Mouse (Mus musculus): ENCODE measurements at regions not wholly inside any gene's neighbourhood (a gene's known extent, or its start where the extent isn't known, plus 50 kb on each side); places are given as distances from the start of the nearest gene placed in this dataset.
"Not testable (repeated sequence)": the region's sequence is repeated elsewhere in the genome, so short reads cannot be mapped to it uniquely, and the experiment has no call there.

GRCm38 (mm10) chr5:129380861-129381260 lies 120.2 kb upstream of the Sfswap start:
- ATAC-seq, result no peak
- no peaks in the 10 kb centered on the region for H3K27me3 ChIP-seq (replicated peaks; ENCODE audit: control insufficient read depth, insufficient read depth, low read length)
- no peaks in the 10 kb centered on the region for H3K4me1 ChIP-seq (ENCODE audit: control insufficient read depth, insufficient read depth, low read depth, low read length)
- no peak overlapping the region for H3K4me3 ChIP-seq (ENCODE audit: low read length)
- H3K36me3 ChIP-seq (ENCODE audit: control insufficient read depth, insufficient read depth, low read length), result no peaks in the 10 kb centered on the region
- H3K27ac ChIP-seq (ENCODE audit: low read depth, low read length), result no peak overlapping the region
- no peak overlapping the region for H3K9ac ChIP-seq (ENCODE audit: low read depth, low read length)
- WGBS, result 96% methylated on average over 7 of the region's 7 CpGs
- H3K9me3 ChIP-seq (ENCODE audit: control insufficient read depth, low read length), result peaks cover 2% of the 10 kb centered on the region; the same call in 1 of the 2 replicates
- no peak overlapping the region for H3K4me2 ChIP-seq (ENCODE audit: low read length)

- no peak overlapping the region for H3K4me3 ChIP-seq (ENCODE audit: low read length)
- no peak overlapping the region for H3K27ac ChIP-seq (ENCODE audit: low read depth, low read length)
- 80% methylated on average over 8 of the region's 8 CpGs for WGBS
- H3K9me3 ChIP-seq (ENCODE audit: control insufficient read depth, low read length), result no peaks in the 10 kb centered on the region
- no peak overlapping the region for H3K4me2 ChIP-seq (ENCODE audit: low read length)
- ATAC-seq, result no peak
- no peaks in the 10 kb centered on the region for H3K4me1 ChIP-seq (ENCODE audit: control insufficient read depth, insufficient read depth, low read depth, low read length)
- H3K9ac ChIP-seq (ENCODE audit: low read depth, low read length), result no peak overlapping the region
- H3K27me3 ChIP-seq (replicated peaks; ENCODE audit: control insufficient read depth, insufficient read depth, low read length), result no peaks in the 10 kb centered on the region
- H3K36me3 ChIP-seq (ENCODE audit: control insufficient read depth, insufficient read depth, low read length), result no peaks in the 10 kb centered on the region
Measured at GRCm38 (mm10) chr5:129384976-129385375, 116.0 kb upstream of the Sfswap start.

- not testable (repeated sequence) for H3K4me1 ChIP-seq (ENCODE audit: control insufficient read depth, insufficient read depth, low read depth, low read length); H3K27me3 ChIP-seq (replicated peaks; ENCODE audit: control insufficient read depth, insufficient read depth, low read length); H3K9me3 ChIP-seq (ENCODE audit: control insufficient read depth, low read length); H3K4me3 ChIP-seq (ENCODE audit: low read length); H3K4me2 ChIP-seq (ENCODE audit: low read length); H3K36me3 ChIP-seq (ENCODE audit: control insufficient read depth, insufficient read depth, low read length); H3K9ac ChIP-seq (ENCODE audit: low read depth, low read length); H3K27ac ChIP-seq (ENCODE audit: low read depth, low read length)
- ATAC-seq, result peak; percentile 90
- 76% methylated on average over 2 of the region's 7 CpGs for WGBS
Measured at GRCm38 (mm10) chr5:129385965-129386643, 114.9 kb upstream of the Sfswap start.

DNA sequence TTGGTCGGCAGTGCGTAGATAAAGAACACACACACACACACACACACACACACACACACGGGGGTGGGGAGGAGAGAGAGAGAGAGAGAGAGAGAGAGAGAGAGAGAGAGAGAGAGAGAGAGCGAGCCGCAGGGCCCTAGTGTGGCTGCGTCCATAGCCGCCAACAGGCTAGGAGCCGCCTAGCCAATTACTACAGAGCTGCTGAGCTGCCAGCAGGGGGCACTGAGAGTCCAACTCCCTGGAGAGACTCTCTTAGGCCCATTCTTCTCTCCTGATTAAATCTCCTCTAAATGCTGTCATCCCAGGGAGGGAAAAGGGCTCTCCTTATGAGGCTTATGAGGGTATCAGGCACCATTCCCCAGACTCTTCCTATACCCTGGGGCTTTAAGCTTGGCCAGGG lies 114.3 kb upstream of the Sfswap start:
- H3K27me3 ChIP-seq (replicated peaks; ENCODE audit: control insufficient read depth, insufficient read depth, low read length); H3K27ac ChIP-seq (ENCODE audit: low read depth, low read length); H3K4me3 ChIP-seq (ENCODE audit: low read length); H3K36me3 ChIP-seq (ENCODE audit: control insufficient read depth, insufficient read depth, low read length); H3K9ac ChIP-seq (ENCODE audit: low read depth, low read length); H3K9me3 ChIP-seq (ENCODE audit: control insufficient read depth, low read length); H3K4me2 ChIP-seq (ENCODE audit: low read length); H3K4me1 ChIP-seq (ENCODE audit: control insufficient read depth, insufficient read depth, low read depth, low read length): not testable (repeated sequence)
- WGBS, result no CpG with 5 or more reads among the region's 8 CpGs
- peak; percentile 88 for ATAC-seq

DNA sequence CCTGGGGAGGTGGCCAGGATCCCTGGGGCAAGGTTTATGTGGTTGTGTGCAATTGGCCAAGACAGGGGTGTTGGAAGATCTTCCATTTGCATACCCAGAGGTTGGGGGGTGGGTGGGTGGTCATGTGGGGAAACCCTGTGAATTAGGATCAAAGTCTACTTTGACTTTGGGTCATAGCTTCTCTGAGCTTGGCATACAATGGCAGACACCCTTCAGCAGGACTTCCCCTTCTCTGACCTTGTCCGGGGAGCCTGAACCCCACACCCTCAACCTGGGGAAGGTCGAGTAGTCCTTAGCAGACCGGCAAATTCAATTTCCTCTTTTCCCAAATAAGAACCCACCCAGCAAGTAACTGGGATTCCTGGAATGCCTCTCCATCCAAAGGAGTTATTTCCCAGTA lies 113.7 kb upstream of the Sfswap start:
- Histone ChIP-seq H3K27me3 (replicated peaks; ENCODE audit: control insufficient read depth, insufficient read depth, low read length) (no peaks in the 10 kb centered on the region), H3K4me3 (ENCODE audit: low read length) (no peak overlapping the region), H3K4me2 (ENCODE audit: low read length) (no peak overlapping the region), H3K27ac (ENCODE audit: low read depth, low read length) (no peak overlapping the region), H3K9me3 (ENCODE audit: control insufficient read depth, low read length) (no peaks in the 10 kb centered on the region), H3K36me3 (ENCODE audit: control insufficient read depth, insufficient read depth, low read length) (no peaks in the 10 kb centered on the region), H3K9ac (ENCODE audit: low read depth, low read length) (no peak overlapping the region), H3K4me1 (ENCODE audit: control insufficient read depth, insufficient read depth, low read depth, low read length) (no peaks in the 10 kb centered on the region; the same call in 1 of the 2 replicates)
- WGBS, result 87% methylated on average over 3 of the region's 3 CpGs
- ATAC-seq, result no peak

GRCm38 (mm10) chr5:129390921-129391371 lies 110.1 kb upstream of the Sfswap start:
- Histone ChIP-seq H3K9ac (ENCODE audit: low read depth, low read length) (no peak overlapping the region), H3K4me1 (ENCODE audit: control insufficient read depth, insufficient read depth, low read depth, low read length) (no peaks in the 10 kb centered on the region; the same call in 1 of the 2 replicates), H3K27ac (ENCODE audit: low read depth, low read length) (peak overlapping the region; percentile 34; the same call in 1 of the 2 replicates), H3K4me2 (ENCODE audit: low read length) (no peak overlapping the region), H3K27me3 (replicated peaks; ENCODE audit: control insufficient read depth, insufficient read depth, low read length) (no peaks in the 10 kb centered on the region), H3K36me3 (ENCODE audit: control insufficient read depth, insufficient read depth, low read length) (no peaks in the 10 kb centered on the region), H3K9me3 (ENCODE audit: control insufficient read depth, low read length) (no peaks in the 10 kb centered on the region), H3K4me3 (ENCODE audit: low read length) (no peak overlapping the region)
- WGBS, result 58% methylated on average over 4 of the region's 4 CpGs
- peak; percentile 41 for ATAC-seq

- Histone ChIP-seq H3K9me3 (ENCODE audit: control insufficient read depth, low read length) (no peaks in the 10 kb centered on the region), H3K4me1 (ENCODE audit: control insufficient read depth, insufficient read depth, low read depth, low read length) (no peaks in the 10 kb centered on the region; the same call in 1 of the 2 replicates), H3K4me2 (ENCODE audit: low read length) (no peak overlapping the region), H3K4me3 (ENCODE audit: low read length) (no peak overlapping the region), H3K27me3 (replicated peaks; ENCODE audit: control insufficient read depth, insufficient read depth, low read length) (no peaks in the 10 kb centered on the region), H3K27ac (ENCODE audit: low read depth, low read length) (no peak overlapping the region), H3K9ac (ENCODE audit: low read depth, low read length) (no peak overlapping the region), H3K36me3 (ENCODE audit: control insufficient read depth, insufficient read depth, low read length) (no peaks in the 10 kb centered on the region)
- WGBS, result 82% methylated on average over 2 of the region's 2 CpGs
- no peak for ATAC-seq
Measured at GRCm38 (mm10) chr5:129393150-129393549, 107.9 kb upstream of the Sfswap start.

GRCm38 (mm10) chr5:129393606-129394255 lies 107.3 kb upstream of the Sfswap start:
- no peak overlapping the region for H3K4me2 ChIP-seq (ENCODE audit: low read length)
- H3K9me3 ChIP-seq (ENCODE audit: control insufficient read depth, low read length), result no peaks in the 10 kb centered on the region
- no peak overlapping the region for H3K4me3 ChIP-seq (ENCODE audit: low read length)
- H3K36me3 ChIP-seq (ENCODE audit: control insufficient read depth, insufficient read depth, low read length), result no peaks in the 10 kb centered on the region
- WGBS, result 76% methylated on average over 9 of the region's 9 CpGs
- no peak for ATAC-seq
- no peak overlapping the region for H3K27ac ChIP-seq (ENCODE audit: low read depth, low read length)
- H3K4me1 ChIP-seq (ENCODE audit: control insufficient read depth, insufficient read depth, low read depth, low read length), result no peaks in the 10 kb centered on the region; the same call in 1 of the 2 replicates
- H3K27me3 ChIP-seq (replicated peaks; ENCODE audit: control insufficient read depth, insufficient read depth, low read length), result no peaks in the 10 kb centered on the region
- no peak overlapping the region for H3K9ac ChIP-seq (ENCODE audit: low read depth, low read length)

- no peak overlapping the region for H3K27ac ChIP-seq (ENCODE audit: low read depth, low read length)
- H3K9me3 ChIP-seq (ENCODE audit: control insufficient read depth, low read length), result no peaks in the 10 kb centered on the region
- H3K4me2 ChIP-seq (ENCODE audit: low read length), result no peak overlapping the region
- no peak overlapping the region for H3K4me3 ChIP-seq (ENCODE audit: low read length)
- no peak for ATAC-seq
- H3K4me1 ChIP-seq (ENCODE audit: control insufficient read depth, insufficient read depth, low read depth, low read length), result no peaks in the 10 kb centered on the region; the same call in 1 of the 2 replicates
- no peaks in the 10 kb centered on the region for H3K36me3 ChIP-seq (ENCODE audit: control insufficient read depth, insufficient read depth, low read length)
- H3K27me3 ChIP-seq (replicated peaks; ENCODE audit: control insufficient read depth, insufficient read depth, low read length), result no peaks in the 10 kb centered on the region
- H3K9ac ChIP-seq (ENCODE audit: low read depth, low read length), result no peak overlapping the region
- 56% methylated on average over 4 of the region's 4 CpGs for WGBS
Measured at GRCm38 (mm10) chr5:129394416-129394815, 106.6 kb upstream of the Sfswap start.
